Mouse (Mus musculus): ENCODE data around the gene Pou4f2. TPM values are rescaled to one million over a fixed set of nuclear protein-coding genes. Genes with fewer than 3 reads are reported as not detected.

Pou4f2 gene
- 0.12 TPM for polyA plus RNA-seq (2017; shearing (Covaris generic))

DNA sequence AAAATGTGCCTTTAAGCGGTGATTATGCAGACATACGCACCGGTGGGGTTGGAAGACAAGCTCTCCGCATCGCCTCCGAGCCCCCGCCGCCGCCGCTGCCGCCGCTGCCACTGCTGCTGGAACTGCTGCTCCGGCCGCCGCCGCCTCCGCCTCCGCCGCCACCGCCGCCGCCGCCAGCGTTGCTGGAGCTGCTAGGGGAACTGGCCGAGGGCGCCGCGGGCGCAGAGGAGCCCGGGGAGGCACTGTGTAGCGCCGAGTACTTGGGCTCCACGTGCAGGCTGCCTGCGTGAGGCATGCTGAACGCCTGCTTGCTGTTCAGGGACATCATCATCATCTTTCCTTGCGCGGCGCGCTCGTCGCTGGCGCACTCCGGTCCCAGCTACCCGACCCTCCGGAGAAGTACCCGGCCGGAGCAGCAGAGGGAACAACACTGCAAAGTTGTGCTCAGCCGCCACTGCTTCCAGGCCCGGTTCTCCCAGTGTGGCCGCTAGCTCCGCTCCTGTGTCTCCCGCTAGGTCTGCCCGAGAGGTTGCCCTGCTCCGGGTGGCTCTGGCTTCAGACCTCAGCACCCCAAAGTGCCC lies at the start of gene Pou4f2:
Pou4f2 (minus strand) TSS at position 575 of the 581 bp plus-strand sequence.

Other genes starting within 250 kb of the Pou4f2 start
- gene Ttc29, start 223.3 kb downstream of the Pou4f2 start, polyA plus RNA-seq (2017; shearing (Covaris generic)): not detected
- gene Rbmxl1, start 72.3 kb upstream of the Pou4f2 start, polyA plus RNA-seq (2017; shearing (Covaris generic)): 66.8 TPM
- 17.9 TPM for gene Slc10a7, start 72.7 kb upstream of the Pou4f2 start, polyA plus RNA-seq (2017; shearing (Covaris generic))